Mouse (Mus musculus) hindbrain, embryonic 16.5 days (tissue): ENCODE measurements around the gene H2-DMb1. TPM values are rescaled to one million over a fixed set of nuclear protein-coding genes. Genes with fewer than 3 reads are reported as not detected.

Experiments
- ATAC-seq: fragments of 200-750 bp; cut with Nextera tagmentation; 2 replicates; pipeline ENCODE4 v1.8.0; 2017; ENCODE audit warnings: moderate TSS enrichment, moderate library complexity
- H3K27ac ChIP-seq: fragments of 300-500 bp; sonication (generic); 2 replicates; pipeline ENCODE4 v1.5.1; 2014; ENCODE audit warnings: low read depth, mild to moderate bottlenecking, control low read depth, low read length, moderate library complexity
- H3K27me3 ChIP-seq: fragments of 300-500 bp; sonication (generic); replicated peaks from 2 replicates; pipeline ENCODE4 v1.6.1; 2014; ENCODE audit warnings: low read length; ENCODE audit not compliant: control insufficient read depth, insufficient read depth
- H3K36me3 ChIP-seq: fragments of 300-500 bp; sonication (generic); 2 replicates; pipeline ENCODE4 v1.6.1; 2014; ENCODE audit warnings: mild to moderate bottlenecking, low read length, moderate library complexity, mixed read lengths; ENCODE audit not compliant: control insufficient read depth, insufficient read depth
- H3K4me1 ChIP-seq: fragments of 300-500 bp; sonication (generic); 2 replicates; pipeline ENCODE4 v1.6.1; 2014; ENCODE audit warnings: low read depth, low read length; ENCODE audit not compliant: control insufficient read depth, insufficient read depth
- H3K4me2 ChIP-seq: fragments of 300-500 bp; sonication (generic); 2 replicates; pipeline ENCODE4 v1.6.1; 2014; ENCODE audit warnings: mild to moderate bottlenecking, low read length, control low read depth, moderate library complexity
- H3K4me3 ChIP-seq: fragments of 300-500 bp; sonication (generic); 2 replicates; pipeline ENCODE4 v1.5.1; 2014; ENCODE audit warnings: mild to moderate bottlenecking, low read length, control low read depth, moderate library complexity
- H3K9ac ChIP-seq: fragments of 300-500 bp; sonication (generic); 2 replicates; pipeline ENCODE4 v1.6.1; 2014; ENCODE audit warnings: low read depth, mild to moderate bottlenecking, control low read depth, low read length, moderate library complexity
- H3K9me3 ChIP-seq: fragments of 300-500 bp; sonication (generic); 2 replicates; pipeline ENCODE4 v1.6.1; 2014; ENCODE audit warnings: mild to moderate bottlenecking, low read length, moderate library complexity; ENCODE audit not compliant: control insufficient read depth
- WGBS: fragments of 180-500 bp; shearing (Covaris S2); extraction: QIAGEN DNeasy Blood & Tissue Kit; methylation state at CpG from one replicate; pipeline ENCODE4 v1.1.7; 2014; 5-methylcytosine and 5-hydroxymethylcytosine counted together
- polyA plus RNA-seq: library from polyadenylated mRNA; unstranded; fragments of >200 nt; fragmentation: Nextera tagmentation; extraction: Ambion mirVana; gene quantifications from 2 replicates; pipeline ENCODE4 v1.2.1, GENCODE M21; 2015

Gene H2-DMb1
- polyA plus RNA-seq, 1 experiment from 2014 or later: 0.68 TPM

- no peaks in the 10 kb centered on the region for H3K4me1 ChIP-seq
- no peak overlapping the region for H3K27ac ChIP-seq
- no peak overlapping the region for H3K4me2 ChIP-seq
- H3K9ac ChIP-seq: no peak overlapping the region
- no peaks in the 10 kb centered on the region; the same call in 1 of the 2 replicates for H3K9me3 ChIP-seq
- H3K36me3 ChIP-seq: no peaks in the 10 kb centered on the region
- no peak for ATAC-seq
- no peak overlapping the region for H3K4me3 ChIP-seq
- H3K27me3 ChIP-seq: no peaks in the 10 kb centered on the region
- 41% methylated on average over 9 of the region's 9 CpGs for WGBS
Observed at GRCm38 (mm10) chr17:34164202-34164895, 11.5 kb downstream of the H2-DMb1 start.

- Histone ChIP-seq H3K9me3 (no peaks in the 10 kb centered on the region; the same call in 1 of the 2 replicates), H3K9ac (no peak overlapping the region), H3K36me3 (no peaks in the 10 kb centered on the region), H3K4me3 (no peak overlapping the region), H3K4me1 (no peaks in the 10 kb centered on the region), H3K4me2 (no peak overlapping the region), H3K27ac (no peak overlapping the region), H3K27me3 (no peaks in the 10 kb centered on the region)
- WGBS: 87% methylated on average over 6 of the region's 6 CpGs
- no peak for ATAC-seq
Observed at GRCm38 (mm10) chr17:34165033-34165730, 12.3 kb downstream of the H2-DMb1 start.

DNA sequence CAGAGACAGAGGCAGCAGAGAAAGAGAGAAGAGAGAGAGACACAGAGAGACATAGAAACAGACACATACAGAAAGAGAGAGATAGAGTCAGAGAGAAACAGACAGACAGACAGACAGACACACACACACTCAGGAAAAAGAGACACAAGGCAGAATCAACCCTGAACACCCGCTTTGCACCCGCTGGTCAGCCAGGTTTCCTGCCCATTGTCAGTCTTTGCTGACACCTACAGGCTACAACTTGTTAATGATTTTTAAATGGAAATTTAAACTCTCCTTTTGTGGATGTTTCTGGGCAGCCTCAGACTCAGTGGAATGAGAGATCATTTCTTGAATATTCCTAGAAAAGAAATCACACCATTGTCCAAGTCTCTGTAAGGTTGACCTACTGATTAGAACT is 16.4 kb downstream of the H2-DMb1 start:
- Histone ChIP-seq H3K4me1 (no peaks in the 10 kb centered on the region), H3K4me2 (no peak overlapping the region), H3K9ac (no peak overlapping the region), H3K9me3 (no peaks in the 10 kb centered on the region; the same call in 1 of the 2 replicates), H3K27me3 (no peaks in the 10 kb centered on the region), H3K36me3 (no peaks in the 10 kb centered on the region), H3K27ac (no peak overlapping the region), H3K4me3 (no peak overlapping the region)
- no peak; the same call in 1 of the 2 replicates for ATAC-seq
- WGBS: 0% methylated on average over 2 of the region's 2 CpGs

- Histone ChIP-seq H3K36me3 (no peaks in the 10 kb centered on the region), H3K9me3 (no peaks in the 10 kb centered on the region; the same call in 1 of the 2 replicates), H3K27ac (no peak overlapping the region), H3K27me3 (no peaks in the 10 kb centered on the region), H3K4me3 (no peak overlapping the region), H3K4me1 (no peaks in the 10 kb centered on the region), H3K9ac (no peak overlapping the region), H3K4me2 (no peak overlapping the region)
- 33% methylated on average over 4 of the region's 4 CpGs for WGBS
- no peak for ATAC-seq
Observed at GRCm38 (mm10) chr17:34170487-34170876, 17.6 kb downstream of the H2-DMb1 start.

- H3K4me1 ChIP-seq: no peaks in the 10 kb centered on the region
- H3K4me2 ChIP-seq: no peak overlapping the region
- no peak for ATAC-seq
- 45% methylated on average over 13 of the region's 13 CpGs for WGBS
- H3K9ac ChIP-seq: no peak overlapping the region
- no peaks in the 10 kb centered on the region for H3K27me3 ChIP-seq
- H3K36me3 ChIP-seq: no peaks in the 10 kb centered on the region
- no peak overlapping the region for H3K27ac ChIP-seq
- H3K4me3 ChIP-seq: no peak overlapping the region
- H3K9me3 ChIP-seq: no peaks in the 10 kb centered on the region; the same call in 1 of the 2 replicates
Observed at GRCm38 (mm10) chr17:34170877-34171498, 18.1 kb downstream of the H2-DMb1 start.

DNA sequence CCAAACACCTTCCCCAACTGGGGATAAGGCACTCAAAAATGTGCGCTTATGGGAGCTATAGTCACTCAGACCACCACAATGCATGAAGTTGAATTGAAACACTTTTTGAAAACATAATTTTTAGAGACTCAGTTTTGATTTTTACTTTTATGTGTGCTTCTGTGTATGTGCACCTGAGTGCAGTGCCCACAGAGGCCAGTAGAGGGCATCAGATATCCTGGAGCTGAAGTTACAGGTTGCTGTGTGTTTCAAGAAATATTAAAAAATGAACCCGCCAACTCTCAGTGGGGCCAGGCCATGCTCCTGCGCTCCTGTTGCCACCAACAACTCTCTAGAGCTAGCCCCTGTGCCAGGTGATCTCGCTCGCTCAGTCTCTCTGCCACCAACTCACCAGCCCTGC is 19.7 kb downstream of the H2-DMb1 start:
- no peaks in the 10 kb centered on the region for H3K4me1 ChIP-seq
- no peak overlapping the region for H3K27ac ChIP-seq
- WGBS: 92% methylated on average over 5 of the region's 5 CpGs

GRCm38 (mm10) chr17:34174075-34174474 is 21.2 kb downstream of the H2-DMb1 start:
- Histone ChIP-seq H3K27ac (no peak overlapping the region), H3K9ac (no peak overlapping the region), H3K4me1 (no peaks in the 10 kb centered on the region), H3K4me3 (no peak overlapping the region), H3K4me2 (no peak overlapping the region), H3K27me3 (no peaks in the 10 kb centered on the region), H3K9me3 (no peaks in the 10 kb centered on the region; the same call in none of the 2 replicates), H3K36me3 (no peaks in the 10 kb centered on the region)
- no peak for ATAC-seq
- WGBS: 63% methylated on average over 1 of the region's 1 CpGs

More for the DNA sequence above, 19.7 kb downstream of the H2-DMb1 start:
- ATAC-seq: no peak
- H3K9me3 ChIP-seq: no peaks in the 10 kb centered on the region; the same call in none of the 2 replicates
- no peaks in the 10 kb centered on the region for H3K27me3 ChIP-seq
- H3K9ac ChIP-seq: no peak overlapping the region
- H3K36me3 ChIP-seq: no peaks in the 10 kb centered on the region
- no peak overlapping the region for H3K4me3 ChIP-seq
- no peak overlapping the region for H3K4me2 ChIP-seq

GRCm38 (mm10) chr17:34177179-34177578 is 24.3 kb downstream of the H2-DMb1 start:
- Histone ChIP-seq H3K9ac (no peak overlapping the region), H3K4me3 (no peak overlapping the region), H3K27ac (no peak overlapping the region), H3K4me1 (no peaks in the 10 kb centered on the region), H3K27me3 (no peaks in the 10 kb centered on the region), H3K9me3 (no peaks in the 10 kb centered on the region; the same call in none of the 2 replicates), H3K4me2 (no peak overlapping the region), H3K36me3 (no peaks in the 10 kb centered on the region)
- 75% methylated on average over 4 of the region's 4 CpGs for WGBS
- ATAC-seq: no peak

- no peaks in the 10 kb centered on the region; the same call in none of the 2 replicates for H3K9me3 ChIP-seq
- ATAC-seq: no peak
- WGBS: 70% methylated on average over 6 of the region's 6 CpGs
- H3K4me2 ChIP-seq: no peak overlapping the region
- no peak overlapping the region for H3K27ac ChIP-seq
- no peak overlapping the region for H3K9ac ChIP-seq
- no peaks in the 10 kb centered on the region for H3K36me3 ChIP-seq
- no peak overlapping the region for H3K4me3 ChIP-seq
- H3K4me1 ChIP-seq: no peaks in the 10 kb centered on the region
- 0 out of 2 replicates have a peak, but pooled peaks cover 2% of the 10 kb centered on the region for H3K27me3 ChIP-seq
Observed at GRCm38 (mm10) chr17:34179019-34179418, 26.1 kb downstream of the H2-DMb1 start.
